Mouse (Mus musculus) lung, postnatal 0 days (tissue): ENCODE results near the gene Msn.

ENCODE experiments used
- CTCF ChIP-seq: IDR thresholded peaks from 2 replicates; pipeline ENCODE4 v1.5.1; 2016; ENCODE audit warnings: antibody characterized with exemption, mild to moderate bottlenecking
- EP300 ChIP-seq: IDR thresholded peaks from 2 replicates; pipeline ENCODE4 v1.6.1; 2016; ENCODE audit warnings: antibody characterized with exemption, mild to moderate bottlenecking, control low read depth

- TF ChIP-seq CTCF = no peak
- no peak for TF ChIP-seq EP300
These were observed 111.0 kb downstream of the Msn start for GRCm38 (mm10) chrX:96206872-96207271.
